11 mouse cellular contexts compared by ENCODE assay signal in genomic region chr16:76762619-76763283, GRCm38 (mm10).
DNase-seq lines count a peak whose midpoint lies in the region; ATAC-seq lines count a peak whose summit lies in the region.
"Had no signal": no experiment of that assay in that cellular context is flagged by ENCODE, and none has a peak within 500 bp of the region (broad histone marks: within the 10 kb centered on the region; RNA-seq: fewer than 3 reads in every experiment).

No protein-coding gene starts in this region.

- H3K4me1 ChIP-seq in liver, embryonic 13.5 days (replicated peaks) = peaks cover 5% of the 10 kb centered on the region
- no peaks in the 10 kb centered on the region for H3K4me1 ChIP-seq in forebrain, embryonic 11.5 days (replicated peaks; ENCODE audit: control insufficient read depth, insufficient read depth, low read length)

- H3K36me3 ChIP-seq in liver, embryonic 13.5 days = no peaks in the 10 kb centered on the region
- H3K36me3 ChIP-seq in forebrain, embryonic 11.5 days (ENCODE audit: control insufficient read depth, insufficient read depth, low read length) = no peaks in the 10 kb centered on the region
- H3K36me3 ChIP-seq: limb, embryonic 13.5 days had no signal

- no peaks in the 10 kb centered on the region for H3K27me3 ChIP-seq in liver, embryonic 13.5 days
- H3K27me3 ChIP-seq in forebrain, embryonic 11.5 days (ENCODE audit: control insufficient read depth, insufficient read depth, low read length) = no peaks in the 10 kb centered on the region
- H3K27me3 ChIP-seq: CH12.LX; limb, embryonic 13.5 days had no signal

- H3K4me3 ChIP-seq in liver, embryonic 13.5 days (replicated peaks) = no peak overlapping the region
- H3K4me3 ChIP-seq in forebrain, embryonic 11.5 days (ENCODE audit: low read depth, low read length) = no peak overlapping the region
- H3K4me3 ChIP-seq: limb, embryonic 13.5 days had no signal

- peak; percentile 71 for ATAC-seq in liver, embryonic 13.5 days (ENCODE audit: low read depth)
- ATAC-seq in forebrain, embryonic 11.5 days (replicated peaks; ENCODE audit: low FRiP score) = no peak
- no peak for ATAC-seq in erythroid progenitor cell, adult 5-6 weeks (replicated peaks; ENCODE audit: low FRiP score, poor library complexity, severe bottlenecking)

- H3K4me2 ChIP-seq in liver, embryonic 13.5 days = no peak overlapping the region
- H3K4me2 ChIP-seq in forebrain, embryonic 11.5 days (ENCODE audit: low read depth, low read length, severe bottlenecking) = no peak overlapping the region
- H3K4me2 ChIP-seq: limb, embryonic 13.5 days had no signal

- no peak overlapping the region for H3K9ac ChIP-seq in liver, embryonic 13.5 days
- no peak overlapping the region for H3K9ac ChIP-seq in forebrain, embryonic 11.5 days (ENCODE audit: low read length)
- H3K9ac ChIP-seq: limb, embryonic 13.5 days had no signal

- 17% methylated on average over 8 of the region's 8 CpGs for WGBS in liver, embryonic 13.5 days (ENCODE audit: insufficient replicate concordance)
- 13% methylated on average over 8 of the region's 8 CpGs for WGBS in forebrain, embryonic 11.5 days

- DNase-seq in heart, adult 11 months = peak; percentile 96
- DNase-seq in heart, postnatal 4 days = no peak
- peak; percentile 36 for DNase-seq in CD4-positive helper T cell, adult 2 months (ENCODE audit: low read depth, low spot score)
- DNase-seq in embryo, embryonic 9.5 days (ENCODE audit: extremely low spot score) = peak; percentile 95
- no peak for DNase-seq in liver, embryonic 13.5 days
- no peak for DNase-seq in urinary bladder, postnatal 25 days (ENCODE audit: low spot score)
- DNase-seq in forebrain, embryonic 11.5 days (ENCODE audit: low spot score) = no peak
- DNase-seq: right cerebral cortex, adult 18-20 months had no signal

- no peaks in the 10 kb centered on the region for H3K9me3 ChIP-seq in liver, embryonic 13.5 days (replicated peaks)
- H3K9me3 ChIP-seq in forebrain, embryonic 11.5 days (ENCODE audit: control insufficient read depth, low read length) = no peaks in the 10 kb centered on the region
- H3K9me3 ChIP-seq: limb, embryonic 13.5 days had no signal

- no peak overlapping the region for H3K27ac ChIP-seq in liver, embryonic 13.5 days
- no peak overlapping the region for H3K27ac ChIP-seq in forebrain, embryonic 11.5 days (ENCODE audit: low read depth, low read length)
- H3K27ac ChIP-seq: limb, embryonic 13.5 days had no signal

Comparison
In these comparisons a context has a peak if more than half of its experiments do, and no peak if none do; other contexts are left out.
1. DNase-seq: peak in heart, adult 11 months (single experiment), CD4-positive helper T cell, adult 2 months (single experiment) and embryo, embryonic 9.5 days (single experiment); none in heart, postnatal 4 days (single experiment), liver, embryonic 13.5 days (single experiment), urinary bladder, postnatal 25 days (single experiment) and forebrain, embryonic 11.5 days (single experiment).